Mouse (Mus musculus): ENCODE results near the gene Rab1b. TPM values are rescaled to one million over a fixed set of nuclear protein-coding genes. Genes with fewer than 3 reads are reported as not detected.
"Not testable (repeated sequence)": the region's sequence is repeated elsewhere in the genome, so short reads cannot be mapped to it uniquely, and the experiment has no call there.

Rab1b gene
- 216 and 233 TPM in 2 replicates for polyA plus RNA-seq (2015; fragmentation: Nextera tagmentation; extraction: Ambion mirVana)

DNA sequence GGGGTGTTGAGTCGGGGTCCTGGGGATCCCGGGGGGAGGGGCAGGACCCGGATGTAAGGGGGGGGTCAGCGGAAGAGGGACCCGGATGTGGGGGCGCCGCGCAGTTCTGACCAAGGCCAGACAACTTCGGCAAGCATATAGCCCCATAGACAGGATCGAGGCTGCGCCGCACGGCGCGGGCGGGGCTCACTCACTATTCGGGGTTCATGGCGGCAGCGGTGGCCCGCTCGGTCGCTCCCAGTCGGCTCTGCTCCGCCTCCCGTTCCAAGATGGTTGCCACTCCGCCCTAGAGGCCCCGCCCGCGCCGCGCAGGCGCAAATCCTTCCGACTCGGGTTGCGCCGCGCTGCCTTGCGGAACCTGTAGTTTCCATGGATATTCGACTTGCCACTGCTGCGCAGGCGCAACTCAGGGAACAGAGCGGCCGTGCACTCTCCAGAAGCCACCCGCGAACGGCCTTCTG, at the start of gene Rab1b:
Gene Rab1b (minus strand): TSS at position 342 of the 461 bp plus-strand sequence.
- peak; percentile 92 for ATAC-seq (replicated peaks)

DNA sequence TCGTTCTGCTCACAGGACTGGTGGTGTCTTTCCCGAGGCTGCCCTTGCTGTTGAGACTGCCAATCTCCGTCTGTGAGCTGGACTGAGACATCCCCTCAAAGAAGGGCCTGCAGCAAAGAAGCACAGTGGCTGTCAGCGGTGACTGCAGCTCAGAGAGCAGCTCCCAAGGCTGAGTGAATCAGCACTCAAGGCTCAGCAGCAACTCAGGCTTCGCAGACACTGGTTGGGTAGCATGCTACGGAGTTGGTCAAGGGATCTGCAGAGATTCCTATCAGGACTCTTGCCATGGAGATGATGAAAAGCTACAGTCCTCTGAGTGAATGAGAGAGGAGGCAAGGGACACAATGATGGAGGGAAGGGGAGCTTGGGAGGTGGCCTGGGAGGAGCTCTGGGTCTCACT, 45.4 kb upstream of the Rab1b start:
- H3K36me3 ChIP-seq (replicated peaks), result peaks cover 20% of the 10 kb centered on the region; the same call in 1 of the 2 replicates
- WGBS, result 90% methylated on average over 6 of the region's 6 CpGs
- no peak overlapping the region for H3K27ac ChIP-seq
- H3K9me3 ChIP-seq, result no peaks in the 10 kb centered on the region
- no peak for ATAC-seq (replicated peaks)
- H3K4me2 ChIP-seq, result no peak overlapping the region
- H3K4me3 ChIP-seq, result no peak overlapping the region
- H3K9ac ChIP-seq, result no peak overlapping the region
- H3K27me3 ChIP-seq (replicated peaks), result no peaks in the 10 kb centered on the region
- no peaks in the 10 kb centered on the region for H3K4me1 ChIP-seq

More for the DNA sequence above, at the start of gene Rab1b:
- under 1% methylated on average over 46 of the region's 46 CpGs for WGBS
- H3K27ac ChIP-seq, result peak within 1 kb of the TSS; percentile 97
- no peaks in the 10 kb centered on the region for H3K27me3 ChIP-seq (replicated peaks)
- no peaks in the 10 kb centered on the region for H3K9me3 ChIP-seq
- peak within 1 kb of the TSS; percentile 90 for H3K9ac ChIP-seq
- H3K4me3 ChIP-seq, result peak within 1 kb of the TSS; percentile 64
- H3K4me1 ChIP-seq, result peaks cover 19% of the 10 kb centered on the region
- H3K36me3 ChIP-seq (replicated peaks), result peaks cover 57% of the 10 kb centered on the region
- H3K4me2 ChIP-seq, result peak within 1 kb of the TSS; percentile 79

GRCm38 (mm10) chr19:5151741-5152140, 44.9 kb upstream of the Rab1b start:
- no peaks in the 10 kb centered on the region for H3K4me1 ChIP-seq
- H3K36me3 ChIP-seq (replicated peaks), result peaks cover 20% of the 10 kb centered on the region; the same call in 1 of the 2 replicates
- H3K27me3 ChIP-seq (replicated peaks), result no peaks in the 10 kb centered on the region
- 88% methylated on average over 5 of the region's 5 CpGs for WGBS
- H3K9me3 ChIP-seq, result no peaks in the 10 kb centered on the region
- no peak overlapping the region for H3K4me2 ChIP-seq
- H3K9ac ChIP-seq, result no peak overlapping the region
- H3K4me3 ChIP-seq, result no peak overlapping the region
- no peak for ATAC-seq (replicated peaks)
- H3K27ac ChIP-seq, result no peak overlapping the region

DNA sequence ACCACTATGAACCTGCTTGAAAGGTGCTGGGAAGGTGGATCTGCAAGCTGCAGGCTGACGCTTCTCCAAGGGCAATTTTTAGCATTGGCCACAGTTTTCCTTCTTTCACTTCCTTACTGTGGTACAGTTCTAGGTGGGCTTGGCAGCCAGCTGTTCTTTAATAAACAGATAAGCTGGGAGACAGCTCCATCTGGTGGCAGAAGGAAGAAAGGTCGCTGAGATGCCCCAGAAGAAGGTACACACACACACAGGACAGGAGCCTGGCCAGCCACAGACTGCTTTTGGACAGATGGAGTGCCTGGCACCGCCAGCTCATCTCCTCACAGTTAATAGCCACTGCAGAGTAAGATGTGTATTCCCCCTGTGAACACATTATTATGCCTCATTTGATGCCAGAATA, 44.5 kb upstream of the Rab1b start:
- Histone ChIP-seq H3K27ac (no peak overlapping the region), H3K4me1 (no peaks in the 10 kb centered on the region), H3K9ac (no peak overlapping the region), H3K4me3 (no peak overlapping the region), H3K4me2 (no peak overlapping the region), H3K27me3 (replicated peaks) (no peaks in the 10 kb centered on the region), H3K9me3 (no peaks in the 10 kb centered on the region), H3K36me3 (replicated peaks) (peaks cover 20% of the 10 kb centered on the region; the same call in 1 of the 2 replicates)
- WGBS, result 46% methylated on average over 3 of the region's 3 CpGs
- no peak for ATAC-seq (replicated peaks)

GRCm38 (mm10) chr19:5150358-5150757, 43.5 kb upstream of the Rab1b start:
- 93% methylated on average over 6 of the region's 6 CpGs for WGBS
- ATAC-seq (replicated peaks), result no peak
- Histone ChIP-seq H3K4me3 (no peak overlapping the region), H3K9ac (no peak overlapping the region), H3K4me1 (no peaks in the 10 kb centered on the region), H3K27me3 (replicated peaks) (no peaks in the 10 kb centered on the region), H3K9me3 (no peaks in the 10 kb centered on the region), H3K36me3 (replicated peaks) (peaks cover 24% of the 10 kb centered on the region; the same call in 1 of the 2 replicates), H3K4me2 (no peak overlapping the region), H3K27ac (no peak overlapping the region)

DNA sequence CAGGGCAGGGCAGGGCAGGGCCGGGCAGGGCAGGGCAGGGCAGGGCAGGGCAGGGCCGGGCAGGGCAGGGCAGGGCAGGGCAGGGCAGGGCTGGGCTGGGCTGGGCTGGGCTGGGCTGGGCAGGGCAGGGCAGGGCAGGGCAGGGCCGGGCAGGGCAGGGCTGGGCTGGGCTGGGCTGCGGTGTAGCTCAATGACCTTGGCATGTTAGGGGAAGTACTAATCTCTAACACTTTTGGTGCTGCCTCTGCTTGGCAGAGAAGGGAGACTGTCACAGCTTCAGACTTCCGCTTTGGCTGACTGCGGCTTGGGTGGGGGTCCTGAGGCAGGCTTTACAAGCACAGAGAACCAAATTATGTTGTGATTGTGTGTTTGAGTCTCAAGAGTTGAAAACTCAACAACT, 42.2 kb upstream of the Rab1b start:
- H3K36me3 ChIP-seq (replicated peaks), result peaks cover 28% of the 10 kb centered on the region; the same call in 1 of the 2 replicates
- not testable (repeated sequence) for H3K27ac ChIP-seq; ATAC-seq (replicated peaks); H3K9me3 ChIP-seq; H3K4me3 ChIP-seq; H3K27me3 ChIP-seq (replicated peaks); H3K9ac ChIP-seq; H3K4me2 ChIP-seq; H3K4me1 ChIP-seq
- 96% methylated on average over 6 of the region's 6 CpGs for WGBS

GRCm38 (mm10) chr19:5139640-5140039, 32.8 kb upstream of the Rab1b start:
- 0 out of 2 replicates have a peak, but pooled peaks have one; percentile 20 for ATAC-seq (replicated peaks)

GRCm38 (mm10) chr19:5131237-5131636, 24.4 kb upstream of the Rab1b start:
- Histone ChIP-seq H3K4me1 (no peaks in the 10 kb centered on the region), H3K9me3 (no peaks in the 10 kb centered on the region), H3K27me3 (replicated peaks) (no peaks in the 10 kb centered on the region), H3K9ac (no peak overlapping the region), H3K4me2 (no peak overlapping the region), H3K4me3 (no peak overlapping the region), H3K27ac (no peak overlapping the region), H3K36me3 (replicated peaks) (peaks cover 6% of the 10 kb centered on the region; the same call in 1 of the 2 replicates)
- WGBS, result 75% methylated on average over 4 of the region's 4 CpGs
- ATAC-seq (replicated peaks), result no peak

More at GRCm38 (mm10) chr19:5139640-5140039, 32.8 kb upstream of the Rab1b start:
- 0% methylated on average over 2 of the region's 2 CpGs for WGBS
- Histone ChIP-seq H3K9me3 (no peaks in the 10 kb centered on the region), H3K4me2 (no peak overlapping the region), H3K27me3 (replicated peaks) (no peaks in the 10 kb centered on the region), H3K36me3 (replicated peaks) (peaks cover 39% of the 10 kb centered on the region), H3K4me1 (no peaks in the 10 kb centered on the region), H3K27ac (no peak overlapping the region), H3K9ac (no peak overlapping the region), H3K4me3 (no peak overlapping the region)

DNA sequence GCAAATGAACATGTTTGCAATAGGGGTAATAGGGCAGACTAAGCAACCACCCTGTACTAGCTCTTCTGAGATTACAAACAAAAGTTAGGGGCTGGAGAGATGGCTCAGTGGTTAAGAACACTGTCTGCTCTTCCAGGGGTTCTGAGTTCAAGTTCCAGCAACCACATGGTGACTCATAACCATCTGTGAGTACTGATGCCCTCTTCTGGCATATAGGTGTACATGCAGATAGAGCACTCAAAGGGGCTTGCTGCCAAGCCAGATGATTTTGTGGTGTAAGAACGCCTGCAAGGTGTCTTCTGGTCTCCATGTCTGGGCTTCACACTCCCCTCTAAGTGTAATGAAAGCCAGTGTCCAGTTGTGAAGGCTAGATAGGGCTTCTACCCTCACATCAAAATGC, 22.9 kb upstream of the Rab1b start:
- Histone ChIP-seq H3K27me3 (replicated peaks) (no peaks in the 10 kb centered on the region), H3K9ac (no peak overlapping the region), H3K27ac (no peak overlapping the region), H3K36me3 (replicated peaks) (peaks cover 6% of the 10 kb centered on the region; the same call in 1 of the 2 replicates), H3K4me3 (no peak overlapping the region), H3K4me2 (no peak overlapping the region), H3K4me1 (no peaks in the 10 kb centered on the region), H3K9me3 (no peaks in the 10 kb centered on the region)
- no peak for ATAC-seq (replicated peaks)
- 41% methylated on average over 1 of the region's 1 CpGs for WGBS

DNA sequence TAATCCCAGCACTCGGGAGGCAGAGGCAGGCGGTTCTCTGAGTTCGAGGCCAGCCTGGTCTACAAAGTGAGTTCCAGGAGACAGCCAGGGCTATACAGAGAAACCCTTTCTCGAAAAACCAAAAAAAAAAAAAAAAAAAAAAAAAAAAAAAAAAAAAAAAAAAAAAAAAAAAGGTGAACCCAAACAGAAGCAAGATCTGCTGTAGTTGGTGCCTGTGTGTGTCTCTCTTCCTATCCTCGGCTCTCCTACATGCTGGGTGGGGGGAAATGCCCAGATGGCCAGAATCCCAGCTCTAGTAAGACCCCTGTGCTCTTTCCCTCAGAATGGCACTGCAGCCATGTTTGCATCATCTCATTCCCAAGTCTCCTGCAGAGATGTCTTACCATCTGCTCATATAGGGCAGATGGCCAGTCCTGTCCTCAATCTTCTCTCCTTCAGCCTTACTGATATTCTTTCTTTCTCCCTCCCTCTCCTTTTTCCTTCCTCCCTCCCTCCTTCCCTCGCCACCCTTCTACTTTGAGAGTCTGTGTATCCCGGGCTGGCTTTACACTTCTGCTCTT, 17.3 kb upstream of the Rab1b start:
- no peak for ATAC-seq (replicated peaks)
- H3K27me3 ChIP-seq (replicated peaks), result no peaks in the 10 kb centered on the region
- no peaks in the 10 kb centered on the region for H3K36me3 ChIP-seq (replicated peaks)
- H3K27ac ChIP-seq, result no peak overlapping the region
- H3K9ac ChIP-seq, result no peak overlapping the region
- H3K4me1 ChIP-seq, result peaks cover 3% of the 10 kb centered on the region
- no peak overlapping the region for H3K4me3 ChIP-seq
- H3K9me3 ChIP-seq, result no peaks in the 10 kb centered on the region
- WGBS, result 78% methylated on average over 7 of the region's 7 CpGs
- no peak overlapping the region for H3K4me2 ChIP-seq

- Histone ChIP-seq H3K4me1 (peaks cover 10% of the 10 kb centered on the region), H3K27ac (no peak overlapping the region), H3K36me3 (replicated peaks) (no peaks in the 10 kb centered on the region), H3K4me2 (no peak overlapping the region), H3K27me3 (replicated peaks) (no peaks in the 10 kb centered on the region), H3K9me3 (no peaks in the 10 kb centered on the region), H3K4me3 (no peak overlapping the region), H3K9ac (no peak overlapping the region)
- WGBS, result 92% methylated on average over 3 of the region's 3 CpGs
- no peak for ATAC-seq (replicated peaks)
Observed at GRCm38 (mm10) chr19:5123241-5123640, 16.4 kb upstream of the Rab1b start.

- no peak overlapping the region for H3K9ac ChIP-seq
- H3K36me3 ChIP-seq (replicated peaks), result no peaks in the 10 kb centered on the region
- WGBS, result 67% methylated on average over 10 of the region's 10 CpGs
- no peaks in the 10 kb centered on the region for H3K27me3 ChIP-seq (replicated peaks)
- ATAC-seq (replicated peaks), result no peak
- no peaks in the 10 kb centered on the region for H3K9me3 ChIP-seq
- H3K4me2 ChIP-seq, result no peak overlapping the region
- no peak overlapping the region for H3K4me3 ChIP-seq
- no peak overlapping the region for H3K27ac ChIP-seq
- peaks cover 10% of the 10 kb centered on the region for H3K4me1 ChIP-seq
Observed at GRCm38 (mm10) chr19:5122492-5122891, 15.6 kb upstream of the Rab1b start.

DNA sequence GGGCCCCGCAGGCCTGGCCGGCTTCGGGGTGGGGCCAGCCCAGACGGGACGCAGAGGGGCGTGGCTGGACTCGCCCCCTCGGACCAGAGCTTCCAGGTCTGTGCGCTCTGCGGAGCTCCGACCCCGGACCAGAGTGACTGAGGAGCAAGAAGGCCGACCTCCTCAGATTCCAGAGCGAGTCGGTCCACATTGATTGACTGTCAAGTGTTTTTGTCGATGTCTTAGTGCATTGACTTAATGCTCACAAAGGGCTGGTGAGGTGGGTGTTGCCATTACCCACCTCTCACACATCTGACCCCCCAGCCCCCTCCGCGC, 11.5 kb upstream of the Rab1b start, which contains the start of gene Klc2:
Gene Klc2 (minus strand): TSS at position 177 of the 315 bp plus-strand sequence.
- under 1% methylated on average over 18 of the region's 18 CpGs for WGBS
- no peak for ATAC-seq (replicated peaks)

More for the DNA sequence above, 11.5 kb upstream of the Rab1b start, which contains the start of gene Klc2:
- Histone ChIP-seq H3K9ac (peak within 1 kb of the TSS; percentile 81), H3K27me3 (replicated peaks) (no peaks in the 10 kb centered on the region), H3K27ac (peak within 1 kb of the TSS; percentile 91), H3K4me2 (peak within 1 kb of the TSS; percentile 92), H3K4me1 (peaks cover 24% of the 10 kb centered on the region), H3K36me3 (replicated peaks) (peaks cover 7% of the 10 kb centered on the region; the same call in 1 of the 2 replicates), H3K4me3 (peak within 1 kb of the TSS; percentile 64), H3K9me3 (no peaks in the 10 kb centered on the region)
